Mouse (Mus musculus): ENCODE data around the gene Urm1.
"Not testable (repeated sequence)": the region's sequence is repeated elsewhere in the genome, so short reads cannot be mapped to it uniquely, and the experiment has no call there.

Gene Urm1

GRCm38 (mm10) chr2:29820025-29820817 lies at the start of gene Urm1:
TSS of gene Urm1 (plus strand) at chr2:29820075.
- peak; percentile 68 for DNase-seq (ENCODE audit: low spot score)

GRCm38 (mm10) chr2:29770162-29770561 lies 49.7 kb upstream of the Urm1 start:
- DNase-seq (ENCODE audit: low spot score) = no peak

- no peak for DNase-seq (ENCODE audit: low spot score)
Measured at GRCm38 (mm10) chr2:29771611-29772461, 48.0 kb upstream of the Urm1 start.

GRCm38 (mm10) chr2:29773323-29773722 lies 46.6 kb upstream of the Urm1 start:
- DNase-seq (ENCODE audit: low spot score) = no peak

GRCm38 (mm10) chr2:29781256-29781655 lies 38.6 kb upstream of the Urm1 start:
- not testable (repeated sequence) for DNase-seq (ENCODE audit: low spot score)

- no peak for DNase-seq (ENCODE audit: low spot score)
Measured at GRCm38 (mm10) chr2:29784290-29784689, 35.6 kb upstream of the Urm1 start.

GRCm38 (mm10) chr2:29787104-29787917 lies 32.6 kb upstream of the Urm1 start, which contains the start of gene Coq4:
TSS of gene Coq4 (plus strand) at chr2:29787493.
- DNase-seq (ENCODE audit: low spot score) = peak; percentile 94

GRCm38 (mm10) chr2:29787937-29788681 lies 31.8 kb upstream of the Urm1 start, which contains the start of gene Trub2:
TSS of gene Trub2 (minus strand) at chr2:29788502.
- peak; percentile 85 for DNase-seq (ENCODE audit: low spot score)

- DNase-seq (ENCODE audit: low spot score) = no peak
Measured at GRCm38 (mm10) chr2:29792772-29793487, 26.9 kb upstream of the Urm1 start.

GRCm38 (mm10) chr2:29802075-29802826 lies 17.6 kb upstream of the Urm1 start, which contains the start of gene Slc27a4:
TSS of gene Slc27a4 (plus strand) at chr2:29802634.
- peak; percentile 95 for DNase-seq (ENCODE audit: low spot score)

- DNase-seq (ENCODE audit: low spot score) = peak; percentile 30
Measured at GRCm38 (mm10) chr2:29802827-29803201, 17.1 kb upstream of the Urm1 start.

GRCm38 (mm10) chr2:29803400-29803831 lies 16.5 kb upstream of the Urm1 start:
- DNase-seq (ENCODE audit: low spot score) = no peak

GRCm38 (mm10) chr2:29815678-29816371 lies 4.0 kb upstream of the Urm1 start:
- DNase-seq (ENCODE audit: low spot score) = no peak

- DNase-seq (ENCODE audit: low spot score) = peak; percentile 60
Measured at GRCm38 (mm10) chr2:29817426-29818232, 2.2 kb upstream of the Urm1 start.

GRCm38 (mm10) chr2:29819363-29819762 lies 512 bp upstream of the Urm1 start:
- DNase-seq (ENCODE audit: low spot score) = no peak

- DNase-seq (ENCODE audit: low spot score) = no peak
Measured at GRCm38 (mm10) chr2:29826318-29826925, 6.5 kb downstream of the Urm1 start.

GRCm38 (mm10) chr2:29826926-29827708 lies 7.2 kb downstream of the Urm1 start:
- peak; percentile 96 for DNase-seq (ENCODE audit: low spot score)

Measured in testis, postnatal 14 days (tissue).